19 mouse cellular contexts compared by ENCODE assay signal in the genomic region with DNA sequence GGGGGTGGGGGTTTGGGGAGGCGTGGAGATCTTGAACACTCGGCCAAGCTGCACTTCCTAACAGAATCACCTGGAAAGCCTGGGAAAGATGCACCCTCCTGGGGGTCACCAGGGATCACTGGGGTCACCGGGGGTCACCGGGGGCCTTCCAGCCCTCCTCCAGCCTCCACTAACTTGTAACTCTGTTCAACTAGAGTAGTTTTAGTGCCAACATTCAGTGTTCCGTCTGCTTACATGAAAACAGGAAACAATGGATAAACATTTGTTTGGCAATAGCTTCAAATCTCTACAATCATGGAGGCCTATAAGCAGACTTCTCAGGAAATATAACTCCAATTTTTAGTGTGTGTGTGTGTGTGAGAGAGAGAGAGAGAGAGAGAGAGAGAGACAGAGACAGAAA. TPM values are rescaled to one million over a fixed set of nuclear protein-coding genes. Genes with fewer than 3 reads are reported as not detected.
"Had no signal": no experiment of that assay in that cellular context is flagged by ENCODE, and none has a peak within 500 bp of the region (broad histone marks: within the 10 kb centered on the region; RNA-seq: fewer than 3 reads in every experiment).

No protein-coding gene starts in this region.

- H3K36me3 ChIP-seq: liver, embryonic 13.5 days; liver, embryonic 15.5 days; midbrain, embryonic 13.5 days; midbrain, embryonic 15.5 days; neural tube, embryonic 12.5 days; stomach, embryonic 15.5 days had no signal

- H3K27ac ChIP-seq: liver, embryonic 13.5 days; liver, embryonic 15.5 days; midbrain, embryonic 15.5 days; neural tube, embryonic 12.5 days; stomach, embryonic 15.5 days; stomach, postnatal 0 days had no signal

- H3K4me3 ChIP-seq: liver, embryonic 13.5 days; liver, embryonic 15.5 days; megakaryocyte, embryonic 14.5 days; midbrain, embryonic 13.5 days; midbrain, embryonic 15.5 days; neural tube, embryonic 12.5 days; stomach, embryonic 15.5 days had no signal

- DNase-seq: liver; liver, embryonic 13.5 days; liver, postnatal 0 days; lung, postnatal 36 days; right cerebral cortex, postnatal 14 days; thymus, adult 2 months; thymus, postnatal 25 days had no signal

- H3K9me3 ChIP-seq: liver, embryonic 15.5 days; midbrain, embryonic 13.5 days; midbrain, embryonic 15.5 days; neural tube, embryonic 12.5 days; stomach, embryonic 15.5 days had no signal

- H3K4me1 ChIP-seq: liver, embryonic 13.5 days; liver, embryonic 15.5 days; megakaryocyte, embryonic 14.5 days; neural tube, embryonic 12.5 days had no signal

- H3K4me2 ChIP-seq: liver, embryonic 11.5 days; liver, embryonic 13.5 days; liver, embryonic 15.5 days; midbrain, embryonic 13.5 days; midbrain, embryonic 15.5 days; neural tube, embryonic 12.5 days; stomach, embryonic 15.5 days had no signal

- ATAC-seq: liver, postnatal 0 days; midbrain, embryonic 15.5 days had no signal

- H3K27me3 ChIP-seq: liver, embryonic 13.5 days; liver, embryonic 15.5 days; megakaryocyte, embryonic 14.5 days; midbrain, embryonic 13.5 days; midbrain, embryonic 15.5 days; neural tube, embryonic 12.5 days; stomach, embryonic 15.5 days had no signal

- H3K9ac ChIP-seq: liver, embryonic 13.5 days; liver, embryonic 15.5 days; liver, postnatal 0 days; midbrain, embryonic 13.5 days; midbrain, embryonic 15.5 days; neural tube, embryonic 12.5 days; stomach, embryonic 15.5 days had no signal

RNA-seq across cellular contexts. Expression of a gene that starts 37.4 kb away (rescaled TPM):
- polyA plus RNA-seq: liver, embryonic 13.5 days; liver, postnatal 0 days; macrophage; midbrain, embryonic 13.5 days; midbrain, embryonic 15.5 days; neural tube, embryonic 12.5 days; neural tube, embryonic 14.5 days; spleen, adult 2 months; stomach, embryonic 15.5 days; stomach, postnatal 0 days; urinary bladder, adult 2 months had no signal

RNA-seq across cellular contexts. Expression of a gene that starts 38.9 kb away (rescaled TPM):
- polyA plus RNA-seq: liver, embryonic 11.5 days; liver, embryonic 13.5 days; liver, embryonic 15.5 days; liver, postnatal 0 days; macrophage had no signal
